Mouse (Mus musculus) embryonic facial prominence, embryonic 11.5 days (tissue): Measurements from ENCODE around the gene Fam186b. TPM values are rescaled to one million over a fixed set of nuclear protein-coding genes. Genes with fewer than 3 reads are reported as not detected.
"Not testable (repeated sequence)": the region's sequence is repeated elsewhere in the genome, so short reads cannot be mapped to it uniquely, and the experiment has no call there.

Experiments
- ATAC-seq: fragments of 200-750 bp; cut with Nextera tagmentation; replicated peaks from 2 replicates; pipeline ENCODE4 v1.8.0; 2017; ENCODE audit warnings: low read depth; ENCODE audit not compliant: insufficient number of reproducible peaks, low FRiP score, low TSS enrichment
- DNase-seq: peaks from one replicate; pipeline ENCODE4 v3.0.0-alpha.2; 2015; ENCODE audit warnings: low spot score
- H3K27ac ChIP-seq: fragments of 300-500 bp; sonication (generic); replicated peaks from 2 replicates; pipeline ENCODE4 v1.5.1; 2014; ENCODE audit warnings: mild to moderate bottlenecking, low read depth, low read length, control low read depth
- H3K27me3 ChIP-seq: fragments of 300-500 bp; sonication (generic); 2 replicates; pipeline ENCODE4 v1.6.1; 2014; ENCODE audit warnings: mild to moderate bottlenecking, low read length, moderate library complexity, mixed read lengths; ENCODE audit not compliant: control insufficient read depth, insufficient read depth
- H3K36me3 ChIP-seq: fragments of 300-500 bp; sonication (generic); replicated peaks from 2 replicates; pipeline ENCODE4 v1.6.1; 2014; ENCODE audit warnings: low read depth, mild to moderate bottlenecking, low read length, moderate library complexity, mixed read lengths; ENCODE audit not compliant: control insufficient read depth, insufficient read depth
- H3K4me1 ChIP-seq: fragments of 300-500 bp; sonication (generic); 2 replicates; pipeline ENCODE4 v1.6.1; 2014; ENCODE audit warnings: low read length, mixed read lengths; ENCODE audit not compliant: control insufficient read depth, insufficient read depth
- H3K4me2 ChIP-seq: fragments of 300-500 bp; sonication (generic); 2 replicates; pipeline ENCODE4 v1.6.1; 2014; ENCODE audit warnings: low read depth, mild to moderate bottlenecking, control low read depth, low read length, moderate library complexity
- H3K4me3 ChIP-seq: fragments of 300-500 bp; sonication (generic); 2 replicates; pipeline ENCODE4 v1.5.1; 2014; ENCODE audit warnings: low read depth, low read length, control low read depth
- H3K9ac ChIP-seq: fragments of 300-500 bp; sonication (generic); replicated peaks from 2 replicates; pipeline ENCODE4 v1.6.1; 2014; ENCODE audit warnings: mild to moderate bottlenecking, control low read depth, low read length
- H3K9me3 ChIP-seq: fragments of 300-500 bp; sonication (generic); replicated peaks from 2 replicates; pipeline ENCODE4 v1.6.1; 2016; ENCODE audit warnings: mild to moderate bottlenecking, low read length, inconsistent platforms, mixed read lengths; ENCODE audit not compliant: control insufficient read depth
- WGBS: fragments of 180-500 bp; shearing (Covaris S2); extraction: QIAGEN DNeasy Blood & Tissue Kit; methylation state at CpG from one replicate; pipeline ENCODE4 v1.1.7; 2014; 5-methylcytosine and 5-hydroxymethylcytosine counted together
- polyA plus RNA-seq: library from polyadenylated mRNA; unstranded; fragments of >200 nt; fragmentation: Nextera tagmentation; extraction: Ambion mirVana; gene quantifications from 2 replicates; pipeline ENCODE4 v1.2.1, GENCODE M21; 2014

Fam186b gene
- polyA plus RNA-seq, 1 experiment from 2014 or later = 0.08 TPM

GRCm38 (mm10) chr15:99253772-99254171 is 41.9 kb downstream of the Fam186b start:
- Histone ChIP-seq H3K27me3 (no peaks in the 10 kb centered on the region), H3K4me3 (no peak overlapping the region), H3K4me1 (no peaks in the 10 kb centered on the region; the same call in 1 of the 2 replicates), H3K9ac (no peak overlapping the region), H3K9me3 (no peaks in the 10 kb centered on the region), H3K27ac (no peak overlapping the region), H3K4me2 (no peak overlapping the region), H3K36me3 (no peaks in the 10 kb centered on the region)
- ATAC-seq (no peak), DNase-seq (no peak)
- WGBS = 93% methylated on average over 6 of the region's 6 CpGs

GRCm38 (mm10) chr15:99253175-99253479 is 42.6 kb downstream of the Fam186b start:
- H3K9ac ChIP-seq, ATAC-seq, H3K4me2 ChIP-seq, DNase-seq, H3K27me3 ChIP-seq, H3K4me1 ChIP-seq, H3K4me3 ChIP-seq, H3K9me3 ChIP-seq, H3K36me3 ChIP-seq: not testable (repeated sequence)
- peak overlapping the region; percentile 92; the same call in 1 of the 2 replicates for H3K27ac ChIP-seq
- WGBS = 33% methylated on average over 2 of the region's 2 CpGs

GRCm38 (mm10) chr15:99252381-99253174 is 43.1 kb downstream of the Fam186b start:
- DNase-seq (no peak), ATAC-seq (peak; percentile 19; the same call in 1 of the 2 replicates)
- 4% methylated on average over 22 of the region's 22 CpGs for WGBS
- no peaks in the 10 kb centered on the region for H3K9me3 ChIP-seq
- H3K9ac ChIP-seq = peak overlapping the region; percentile 64
- peak overlapping the region; percentile 55 for H3K4me3 ChIP-seq
- H3K4me2 ChIP-seq = peak overlapping the region; percentile 81
- H3K27ac ChIP-seq = peak overlapping the region; percentile 92
- H3K4me1 ChIP-seq = no peaks in the 10 kb centered on the region; the same call in 1 of the 2 replicates
- H3K36me3 ChIP-seq = no peaks in the 10 kb centered on the region
- no peaks in the 10 kb centered on the region for H3K27me3 ChIP-seq

GRCm38 (mm10) chr15:99251626-99252380 is 43.9 kb downstream of the Fam186b start, which contains the start of gene Mcrs1:
TSS of gene Mcrs1 (minus strand) at chr15:99251961.
- peak; percentile 100 for DNase-seq
- Histone ChIP-seq H3K27me3 (no peaks in the 10 kb centered on the region), H3K4me3 (peak within 1 kb of the TSS; percentile 55), H3K9ac (peak within 1 kb of the TSS; percentile 71), H3K4me2 (peak within 1 kb of the TSS; percentile 81), H3K4me1 (no peaks in the 10 kb centered on the region; the same call in 1 of the 2 replicates), H3K36me3 (peaks cover 3% of the 10 kb centered on the region), H3K9me3 (no peaks in the 10 kb centered on the region), H3K27ac (peak within 1 kb of the TSS; percentile 92)
- peak; percentile 83 for ATAC-seq
- under 1% methylated on average over 52 of the region's 52 CpGs for WGBS

- H3K4me2 ChIP-seq = peak overlapping the region; percentile 51
- not testable (repeated sequence) for H3K27ac ChIP-seq, H3K9me3 ChIP-seq, H3K4me1 ChIP-seq, H3K36me3 ChIP-seq, H3K27me3 ChIP-seq, DNase-seq
- H3K9ac ChIP-seq = peak overlapping the region; percentile 57
- peak overlapping the region; percentile 55 for H3K4me3 ChIP-seq
- WGBS = 3% methylated on average over 14 of the region's 15 CpGs
- peak; percentile 24 for ATAC-seq
These were observed 44.6 kb downstream of the Fam186b start for GRCm38 (mm10) chr15:99251111-99251510.

GRCm38 (mm10) chr15:99249938-99250337 is 45.8 kb downstream of the Fam186b start:
- Histone ChIP-seq H3K36me3 (peaks cover 3% of the 10 kb centered on the region), H3K4me2 (no peak overlapping the region), H3K27ac (no peak overlapping the region), H3K27me3 (no peaks in the 10 kb centered on the region), H3K9ac (no peak overlapping the region), H3K4me3 (no peak overlapping the region), H3K9me3 (no peaks in the 10 kb centered on the region), H3K4me1 (no peaks in the 10 kb centered on the region; the same call in 1 of the 2 replicates)
- 91% methylated on average over 11 of the region's 11 CpGs for WGBS
- DNase-seq = no peak
- no peak for ATAC-seq

GRCm38 (mm10) chr15:99248972-99249371 is 46.7 kb downstream of the Fam186b start:
- DNase-seq (no peak), ATAC-seq (no peak)
- Histone ChIP-seq H3K27me3 (no peaks in the 10 kb centered on the region), H3K9me3 (no peaks in the 10 kb centered on the region), H3K27ac (no peak overlapping the region), H3K4me3 (no peak overlapping the region), H3K36me3 (peaks cover 9% of the 10 kb centered on the region), H3K4me1 (no peaks in the 10 kb centered on the region; the same call in 1 of the 2 replicates), H3K9ac (no peak overlapping the region), H3K4me2 (no peak overlapping the region)
- WGBS = 82% methylated on average over 9 of the region's 9 CpGs

- H3K9ac ChIP-seq, H3K27me3 ChIP-seq, ATAC-seq, DNase-seq, H3K4me1 ChIP-seq, H3K4me2 ChIP-seq, H3K4me3 ChIP-seq, H3K27ac ChIP-seq, H3K36me3 ChIP-seq, H3K9me3 ChIP-seq: not testable (repeated sequence)
- WGBS = 84% methylated on average over 6 of the region's 6 CpGs
These were observed 49.0 kb downstream of the Fam186b start for GRCm38 (mm10) chr15:99246736-99247135.
